Mouse (Mus musculus) heart, postnatal 10 days (tissue): ENCODE measurements around the gene H2-D1. TPM values are rescaled to one million over a fixed set of nuclear protein-coding genes. Genes with fewer than 3 reads are reported as not detected.
"Not testable (repeated sequence)": the region's sequence is repeated elsewhere in the genome, so short reads cannot be mapped to it uniquely, and the experiment has no call there.

Source experiments
- DNase-seq, 2 experiments: peaks; one replicate each; pipeline ENCODE4 v3.0.0; 2021
- intact Hi-C: fragments of 180-260 bp; cut with DNase I; formaldehyde crosslinking; loops from one replicate; pipeline ENCODE4 v1.15.1; 2025
- total RNA-seq, 2 experiments: library from RNA; stranded (reverse); gene quantifications; 2 replicates each; pipeline ENCODE4 v1.2.3; 2021

H2-D1 gene
- 10 to 100 TPM; 67.7 to 69.9 TPM for total RNA-seq

DNA sequence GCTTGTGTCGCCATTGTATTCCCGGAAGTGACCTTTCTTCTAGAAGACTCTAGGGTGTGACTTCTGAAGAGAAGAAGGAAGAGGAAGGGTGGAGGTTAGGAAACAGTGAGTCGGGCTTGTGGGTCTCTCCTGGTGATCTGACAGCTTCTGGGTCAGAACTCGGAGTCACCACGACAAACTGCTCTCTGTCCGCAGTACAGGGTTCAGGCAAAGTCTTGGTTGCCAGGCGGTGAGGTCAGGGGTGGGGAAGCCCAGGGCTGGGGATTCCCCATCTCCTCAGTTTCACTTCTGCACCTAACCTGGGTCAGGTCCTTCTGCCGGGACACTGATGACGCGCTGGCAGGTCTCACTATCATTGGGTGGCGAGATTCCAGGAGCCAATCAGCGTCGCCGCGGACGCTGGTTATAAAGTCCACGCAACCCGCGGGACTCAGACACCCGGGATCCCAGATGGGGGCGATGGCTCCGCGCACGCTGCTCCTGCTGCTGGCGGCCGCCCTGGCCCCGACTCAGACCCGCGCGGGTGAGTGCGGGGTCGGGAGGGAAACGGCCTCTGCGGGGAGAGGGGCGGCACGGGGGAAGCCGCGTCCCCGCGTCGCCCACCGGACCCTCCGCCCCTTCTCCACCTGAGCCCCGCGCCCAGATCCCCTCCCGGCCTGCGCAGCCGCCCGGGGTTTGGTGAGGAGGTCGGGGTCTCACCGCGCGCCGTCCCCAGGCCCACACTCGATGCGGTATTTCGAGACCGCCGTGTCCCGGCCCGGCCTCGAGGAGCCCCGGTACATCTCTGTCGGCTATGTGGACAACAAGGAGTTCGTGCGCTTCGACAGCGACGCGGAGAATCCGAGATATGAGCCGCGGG lies at the start of gene H2-D1:
Gene H2-D1 (plus strand): TSS at position 67 of the 859 bp plus-strand sequence.
- intact Hi-C loops, result no loop called here
- peak; percentile 98 to 100 for DNase-seq

DNA sequence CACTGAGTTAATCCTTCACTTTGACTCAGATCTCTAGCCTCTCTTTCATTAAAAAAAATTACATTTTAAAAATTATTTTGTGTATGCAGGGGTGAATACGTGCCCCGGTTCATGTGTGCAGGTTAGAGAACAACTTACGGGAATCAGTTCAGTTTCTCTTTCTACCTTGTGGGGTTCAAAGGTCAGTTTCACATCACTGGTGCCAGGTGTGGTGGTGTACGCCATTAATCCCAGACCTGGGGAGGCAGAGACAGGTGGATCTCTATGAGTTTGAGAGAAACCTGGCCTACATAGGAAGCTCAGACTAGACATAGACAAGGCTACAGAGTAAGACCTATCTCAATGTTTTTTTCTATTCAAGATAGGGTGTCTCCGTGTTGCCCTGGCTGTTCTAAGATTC lies 49.5 kb upstream of the H2-D1 start:
- intact Hi-C loops, result no loop called here

DNA sequence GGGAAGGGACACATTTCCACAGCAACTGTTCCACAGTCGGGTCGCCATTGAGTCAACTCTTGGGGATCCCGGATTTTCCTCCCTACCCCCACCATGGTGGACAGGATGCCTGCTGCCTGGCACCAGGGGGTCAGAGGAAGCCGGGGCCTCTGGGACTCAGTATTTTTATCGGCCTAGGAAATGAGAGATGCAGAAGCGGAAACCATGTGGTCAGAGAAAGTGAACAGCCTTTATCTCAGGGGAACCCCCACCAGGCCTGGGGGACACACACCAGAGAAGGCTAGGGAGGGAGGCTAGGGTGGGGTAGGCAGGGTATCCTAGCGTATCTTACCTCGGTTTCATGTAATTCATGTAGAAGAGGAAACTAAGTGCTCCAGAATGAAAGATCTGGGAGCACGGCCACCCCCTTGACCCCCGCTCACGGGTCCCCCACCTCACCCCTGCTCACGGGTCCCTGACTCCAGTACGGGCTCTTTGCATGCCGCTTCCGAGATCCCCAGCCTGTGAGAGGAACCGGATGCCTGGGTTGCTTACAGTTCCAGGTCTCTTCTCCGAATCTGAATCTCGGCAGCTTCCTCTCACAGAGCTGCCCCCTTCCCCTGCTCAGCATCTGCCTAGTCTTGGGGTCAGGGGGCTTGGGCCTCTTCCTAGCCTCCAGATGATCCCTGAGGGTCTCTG lies 43.9 kb upstream of the H2-D1 start:
- intact Hi-C loops, result loop anchor here (2.0 kb wide), 1 partner anchor 18 kb away; no protein-coding TSS in a partner anchor

More for the DNA sequence above, 49.5 kb upstream of the H2-D1 start:
- DNase-seq, result no peak

DNA sequence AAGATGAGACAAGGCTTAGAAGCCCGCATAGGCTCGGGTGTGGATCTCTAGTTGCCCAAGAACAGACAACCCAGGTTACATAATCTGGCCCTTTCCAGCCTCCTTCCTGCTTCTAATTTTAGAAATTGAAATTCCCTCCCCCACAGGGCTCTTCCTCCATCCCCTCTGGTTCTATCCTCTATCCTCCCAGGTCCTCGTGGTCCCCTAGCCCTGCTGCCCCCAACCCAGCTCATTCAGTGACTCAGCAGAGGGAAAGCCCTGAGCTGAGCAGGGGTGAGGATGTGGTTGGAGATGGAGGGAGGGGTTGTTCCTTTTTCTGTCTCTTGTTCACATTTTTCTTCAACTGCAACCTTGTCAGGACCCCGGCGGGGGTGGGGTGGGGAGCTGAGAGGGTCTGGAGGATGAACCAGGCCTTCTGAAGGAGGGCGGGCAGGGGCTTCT lies 42.9 kb upstream of the H2-D1 start:
- no peak for DNase-seq
- intact Hi-C loops, result loop anchor here (2.0 kb wide), 1 partner anchor 19 kb away; no protein-coding TSS in a partner anchor

More for the DNA sequence above, 43.9 kb upstream of the H2-D1 start:
- peak in 1 of 2 experiments; percentile 71 for DNase-seq

DNA sequence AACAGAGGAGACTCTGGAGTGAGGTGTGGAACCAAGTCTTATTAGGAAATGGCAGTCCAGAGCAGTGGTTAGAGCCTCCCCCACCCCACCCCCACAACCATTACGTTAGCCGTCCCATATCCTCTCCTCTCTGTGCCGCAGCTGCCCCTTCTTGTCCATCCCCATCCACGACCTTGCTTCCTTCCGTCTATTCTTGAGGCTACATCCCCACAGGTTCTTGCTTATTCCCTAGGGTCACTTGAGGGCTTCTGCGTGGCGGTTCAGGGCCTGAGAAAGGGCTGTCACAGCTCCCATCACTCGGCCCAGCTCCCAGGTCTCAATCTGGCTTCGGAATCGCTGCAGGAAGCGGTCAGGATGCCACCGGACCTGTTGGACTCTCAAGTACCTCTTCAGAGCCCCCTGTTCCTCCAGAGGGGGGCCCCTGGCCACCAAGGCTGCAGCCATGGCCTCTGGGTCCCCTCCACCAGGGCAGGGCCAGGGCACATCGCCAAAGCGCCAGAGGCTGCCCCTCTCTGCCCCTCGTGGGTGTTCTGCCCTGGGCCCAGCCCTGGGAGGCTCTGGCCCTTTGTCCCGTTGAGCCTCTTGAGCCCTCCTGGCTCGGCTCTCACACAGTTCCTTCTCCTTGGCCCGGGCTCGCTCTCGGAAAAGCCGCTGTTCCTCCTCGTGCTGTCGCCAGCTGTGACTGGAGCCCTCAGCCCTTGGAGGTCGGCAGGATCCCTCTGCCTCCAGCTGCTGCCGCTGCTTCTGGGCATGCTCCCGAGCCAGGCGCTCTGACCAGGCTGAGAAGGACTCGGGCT lies 42.2 kb upstream of the H2-D1 start, which contains the start of gene Gm16181:
Gene Gm16181 (plus strand): TSS at position 679 of the 797 bp plus-strand sequence.
- intact Hi-C loops, result no loop called here
- DNase-seq, result peak; percentile 75 to 77

DNA sequence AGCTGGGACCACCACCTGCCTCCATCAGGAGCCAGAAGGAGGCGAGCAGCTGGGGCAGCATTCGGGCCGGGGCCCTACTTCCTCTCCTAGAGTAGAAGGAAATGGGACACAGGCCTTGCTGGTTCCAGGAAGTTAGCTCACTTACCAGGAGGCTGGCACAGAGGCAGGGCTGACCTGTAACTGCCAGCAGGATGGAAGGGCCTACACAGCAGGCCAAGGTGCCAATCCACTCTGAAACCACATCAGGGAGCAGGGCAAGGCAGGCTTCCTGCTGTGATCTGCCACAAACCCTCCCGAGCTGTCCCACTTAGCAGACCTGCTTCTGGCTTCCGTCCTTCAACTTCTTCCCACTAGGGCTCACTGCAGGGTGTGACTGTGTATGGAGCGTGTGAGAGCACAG lies 40.2 kb upstream of the H2-D1 start:
- DNase-seq, result peak in 1 of 2 experiments; percentile 32
- intact Hi-C loops, result no loop called here

DNA sequence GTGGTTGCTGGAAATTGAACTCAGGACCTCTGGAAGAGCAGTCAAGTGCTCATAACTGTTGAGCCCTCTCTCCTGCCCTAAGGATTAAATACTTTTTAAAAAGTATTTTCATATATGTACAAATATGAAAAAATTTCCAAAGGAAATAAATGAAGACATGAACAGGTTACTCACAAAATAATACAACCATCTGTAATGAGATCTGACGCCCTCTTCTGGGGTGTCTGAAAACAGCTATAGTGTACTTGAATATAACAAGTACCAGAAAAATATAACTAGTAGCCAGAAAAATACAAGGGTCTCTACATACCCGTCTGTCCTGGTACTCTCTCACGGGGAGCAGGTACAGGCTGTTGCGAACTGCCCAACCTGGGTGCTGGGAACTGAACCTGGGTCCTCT lies 37.9 kb upstream of the H2-D1 start:
- intact Hi-C loops, result no loop called here
- DNase-seq, result no peak

DNA sequence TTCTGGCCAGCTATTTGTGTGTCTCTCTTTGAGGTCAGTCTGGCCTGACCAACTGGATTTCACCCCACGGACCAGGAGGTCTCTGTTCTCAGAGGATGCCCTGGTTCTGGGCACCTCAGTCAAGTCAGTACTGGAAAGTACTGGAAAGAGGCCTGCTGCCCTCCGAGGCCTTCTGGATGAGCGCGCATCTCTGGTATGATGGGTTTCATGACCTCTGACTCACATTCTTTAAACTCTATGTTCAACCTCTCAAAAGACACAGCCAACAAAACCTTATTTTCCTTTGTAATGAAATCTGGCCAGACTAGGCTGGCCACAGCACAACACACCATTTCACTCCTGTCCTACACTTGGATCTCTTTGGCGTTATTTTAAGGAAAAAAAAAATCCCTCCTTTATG lies 37.1 kb upstream of the H2-D1 start:
- DNase-seq, result no peak
- intact Hi-C loops, result no loop called here

DNA sequence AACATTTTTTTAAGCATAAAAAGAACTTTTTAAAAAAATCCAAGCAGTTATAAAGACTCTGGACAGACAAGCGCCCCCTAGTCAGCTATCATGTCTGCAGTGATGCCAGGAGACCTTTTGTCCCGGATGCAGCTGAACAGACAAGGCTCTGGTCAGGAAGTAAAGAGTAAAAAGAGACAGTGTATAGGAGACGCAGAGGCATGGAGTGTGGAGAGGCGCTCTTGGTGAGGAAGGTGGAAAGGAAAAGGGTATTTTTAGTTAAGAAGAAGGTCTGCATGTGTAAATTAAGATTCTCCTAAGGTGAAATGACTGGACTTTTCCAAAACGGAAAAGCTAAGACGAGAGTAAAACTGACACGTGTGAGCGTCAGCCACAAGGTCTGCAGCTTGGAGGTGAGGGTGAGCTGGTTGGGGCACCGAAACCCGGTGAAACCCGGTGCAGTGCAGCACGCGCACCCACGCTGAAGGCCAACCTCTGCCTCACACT lies 35.9 kb upstream of the H2-D1 start:
- intact Hi-C loops, result loop anchor here (2.0 kb wide), 1 partner anchor 32 kb away; the partner anchor contains the start of gene Ltb
- no peak for DNase-seq

DNA sequence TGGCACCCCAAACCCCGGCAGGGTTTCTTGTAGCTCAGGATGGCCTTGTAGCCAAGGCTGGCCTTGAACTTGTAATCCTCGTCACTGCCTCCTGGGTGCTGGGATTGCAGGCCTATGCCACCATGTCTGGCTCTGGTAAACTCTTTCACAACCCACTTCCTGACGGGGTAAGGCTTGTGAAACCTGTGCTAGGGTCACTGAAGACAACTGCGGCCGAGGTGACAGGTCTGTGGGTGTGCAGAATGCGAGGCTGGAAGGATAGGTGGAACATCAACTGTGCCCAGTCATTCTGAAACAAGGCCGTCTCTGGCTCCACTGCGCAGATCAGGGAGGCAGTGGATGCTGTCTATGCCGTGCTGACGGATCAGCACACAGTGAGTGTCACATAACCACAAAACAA lies 31.5 kb upstream of the H2-D1 start:
- intact Hi-C loops, result loop anchor here (10.0 kb wide), 2 partner anchors 226 to 386 kb away; partner anchors contain the start of gene Vars
- no peak for DNase-seq

DNA sequence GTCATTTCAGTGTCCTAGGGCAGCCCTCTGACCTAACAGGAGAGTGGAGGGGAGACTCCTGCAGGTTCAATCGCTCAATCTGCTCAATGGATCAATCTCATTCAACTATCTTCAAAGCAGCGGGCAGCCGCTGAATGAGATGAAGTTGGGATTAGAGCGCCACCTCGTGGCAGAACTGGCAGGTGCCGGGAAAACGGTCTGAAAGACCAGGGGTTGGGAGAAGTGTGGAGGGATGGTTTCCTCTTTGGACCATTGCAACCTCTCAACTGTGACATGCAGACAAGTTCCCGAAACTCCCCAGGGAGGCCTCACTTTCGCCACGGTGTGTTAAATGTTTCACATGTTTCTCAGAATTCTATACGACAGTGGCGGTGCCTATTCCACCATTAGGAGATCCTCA lies 30.5 kb upstream of the H2-D1 start:
- DNase-seq, result peak; percentile 88 to 93
- intact Hi-C loops, result loop anchor here (1.0 to 10.0 kb wide), 4 partner anchors 54 to 387 kb away; partner anchors contain the start of gene Vars

DNA sequence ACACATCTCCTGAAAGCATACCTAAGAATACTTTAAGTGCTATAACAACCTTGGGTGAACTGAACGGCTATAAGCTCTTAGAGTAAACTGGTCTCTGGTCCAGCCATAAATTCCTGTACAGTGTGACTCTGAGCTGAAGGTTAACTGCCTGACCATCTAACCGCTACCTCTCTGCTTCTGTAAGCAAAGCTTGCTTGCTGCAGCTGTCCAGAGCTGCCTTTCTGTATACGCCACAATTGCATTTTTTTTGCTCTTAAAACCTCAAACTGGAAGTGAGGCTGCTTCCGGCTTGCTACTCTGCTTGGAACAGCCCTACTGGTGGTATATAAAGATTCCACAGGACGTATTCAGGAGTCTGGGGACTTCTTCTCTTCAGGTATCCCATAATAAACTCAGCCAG lies 29.9 kb upstream of the H2-D1 start:
- no peak for DNase-seq
- intact Hi-C loops, result loop anchor here (1.0 to 10.0 kb wide), 4 partner anchors 54 to 388 kb away; partner anchors contain the start of gene Vars

DNA sequence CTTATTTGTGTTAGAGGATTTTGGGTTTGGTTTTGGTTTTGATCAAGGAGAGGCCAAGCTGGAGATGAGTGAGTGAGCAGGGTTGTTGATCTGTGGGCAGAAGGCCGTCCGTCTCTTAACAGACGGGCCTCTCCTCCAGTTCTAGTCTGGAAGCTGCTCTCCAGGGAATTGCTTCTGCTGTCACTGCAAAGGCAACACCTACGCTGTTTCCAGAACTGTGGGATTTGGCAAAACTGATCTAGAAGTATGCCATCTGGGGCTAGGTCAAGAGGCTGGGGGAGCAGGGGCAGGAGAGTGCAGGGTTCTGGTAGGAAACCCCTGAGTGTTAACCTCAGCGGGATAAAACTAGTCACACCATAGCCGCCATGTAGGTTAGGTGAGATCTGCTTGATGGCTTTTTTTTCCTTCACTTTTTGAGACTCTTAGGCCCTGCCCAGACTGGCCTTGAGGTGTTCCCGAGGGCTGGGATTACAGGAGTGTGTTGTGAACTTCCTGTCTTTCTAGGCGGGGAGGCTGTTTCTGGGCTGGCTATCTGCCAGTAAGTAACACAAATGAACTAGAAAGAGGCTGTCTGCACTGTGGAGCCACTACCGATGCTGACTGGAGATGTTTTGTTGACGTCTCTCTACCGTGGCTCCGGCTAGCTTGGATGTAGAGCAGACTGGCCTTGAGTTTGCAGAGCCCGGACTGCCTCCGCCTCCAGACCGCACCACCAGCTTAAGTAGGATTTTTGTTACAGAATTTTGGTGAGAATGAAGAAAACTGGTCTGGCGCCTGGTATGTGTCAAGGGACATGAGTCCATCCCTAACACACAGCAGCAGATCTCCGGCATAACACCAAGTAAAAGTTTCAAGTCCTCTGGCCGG lies 29.2 kb upstream of the H2-D1 start, which contains the start of gene Atp6v1g2:
Gene Atp6v1g2 (plus strand): TSS at position 547 of the 867 bp plus-strand sequence.
- intact Hi-C loops, result loop anchor here (2.0 to 10.0 kb wide), 3 partner anchors 67 to 389 kb away; partner anchors contain the start of gene Vars
- no peak for DNase-seq

DNA sequence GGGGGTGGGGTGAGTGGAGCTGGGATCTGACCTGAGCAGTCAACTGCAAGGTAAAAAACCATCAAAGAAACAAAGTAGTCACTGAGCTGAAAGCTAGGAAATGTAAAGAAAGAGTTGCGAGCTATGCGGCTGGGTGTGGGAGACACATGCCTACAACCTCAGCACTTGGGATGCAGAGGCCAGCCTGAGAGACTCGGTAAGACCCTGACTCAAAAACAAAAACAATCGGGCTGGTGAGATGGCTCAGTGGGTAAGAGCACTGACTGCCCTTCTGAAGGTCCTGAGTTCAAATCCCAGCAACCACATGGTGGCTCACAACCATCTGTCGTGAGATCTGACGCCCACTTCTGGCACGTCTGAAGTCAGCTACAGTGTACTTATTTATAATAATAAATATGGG lies 28.4 kb upstream of the H2-D1 start:
- not testable (repeated sequence) for DNase-seq

DNA sequence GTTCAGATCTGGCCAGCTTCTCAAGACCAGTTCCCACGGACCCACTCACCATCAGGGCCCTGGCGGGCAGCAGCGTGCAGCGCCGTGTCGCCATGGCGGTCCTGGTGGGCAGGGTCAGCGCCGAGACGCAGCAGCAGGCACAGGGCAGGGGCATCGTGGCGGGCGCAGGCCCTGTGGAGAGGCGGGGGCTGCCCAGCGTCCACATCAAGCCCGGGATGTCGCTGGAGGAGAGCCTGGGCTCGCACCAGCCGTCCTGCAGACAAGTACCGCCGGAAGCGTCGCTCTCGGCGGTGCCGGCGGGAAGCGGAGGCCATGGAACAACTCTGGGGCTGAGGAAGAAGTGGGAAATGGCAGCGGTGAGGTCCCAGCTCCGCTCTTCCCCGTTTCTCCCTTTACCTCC lies 27.6 kb upstream of the H2-D1 start:
- intact Hi-C loops, result loop anchor here (5.0 to 10.0 kb wide), 3 partner anchors 113 to 390 kb away; partner anchors contain the start of genes Csnk2b, Gpank1 and Vars
- DNase-seq, result peak in 1 of 2 experiments; percentile 67

More for the DNA sequence above, 28.4 kb upstream of the H2-D1 start:
- intact Hi-C loops, result loop anchor here (10.0 kb wide), 2 partner anchors 229 to 389 kb away; partner anchors contain the start of gene Vars

DNA sequence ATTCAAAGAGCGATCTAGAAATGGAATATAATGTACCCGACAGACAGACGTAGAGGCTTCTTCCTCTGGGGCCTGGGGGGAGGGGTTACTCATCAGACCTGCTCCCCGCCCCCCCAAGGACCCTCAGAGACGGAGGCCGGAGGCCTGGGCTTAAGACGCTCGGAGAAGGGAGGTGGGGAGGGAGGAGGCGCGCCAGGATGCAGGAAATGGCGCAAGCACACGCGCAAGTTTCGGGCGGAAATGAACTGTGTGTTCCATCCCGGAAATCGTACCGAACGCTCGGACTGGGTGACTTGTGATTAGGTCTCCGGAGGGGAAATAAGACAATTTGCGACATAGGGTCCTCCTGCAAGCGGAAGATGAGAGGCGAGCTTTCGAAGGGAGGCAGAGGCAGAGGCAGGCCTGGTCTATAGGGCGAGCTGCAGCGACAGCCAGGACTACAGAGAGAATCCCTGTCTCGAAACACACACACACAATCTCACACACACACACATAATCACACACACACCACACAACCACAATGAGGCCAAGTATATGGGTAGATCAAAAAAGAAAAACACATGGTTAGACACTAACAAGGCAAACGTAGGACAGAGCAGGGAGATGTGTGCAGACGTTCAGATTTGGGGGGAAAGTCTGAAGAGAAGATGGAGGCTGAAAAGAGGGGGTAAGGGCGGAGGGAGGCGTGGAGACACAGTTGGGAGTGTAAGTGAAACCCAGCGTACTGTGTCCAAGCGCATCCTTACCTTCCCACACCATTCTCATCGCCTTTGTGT lies 26.7 kb upstream of the H2-D1 start, which contains the start of gene Nfkbil1:
Gene Nfkbil1 (minus strand): TSS at position 179 of the 776 bp plus-strand sequence.
- intact Hi-C loops, result loop anchor here (1.0 to 10.0 kb wide), 4 partner anchors 58 to 391 kb away; partner anchors contain the start of genes Csnk2b, Gpank1 and Vars
- peak; percentile 93 to 94 for DNase-seq

DNA sequence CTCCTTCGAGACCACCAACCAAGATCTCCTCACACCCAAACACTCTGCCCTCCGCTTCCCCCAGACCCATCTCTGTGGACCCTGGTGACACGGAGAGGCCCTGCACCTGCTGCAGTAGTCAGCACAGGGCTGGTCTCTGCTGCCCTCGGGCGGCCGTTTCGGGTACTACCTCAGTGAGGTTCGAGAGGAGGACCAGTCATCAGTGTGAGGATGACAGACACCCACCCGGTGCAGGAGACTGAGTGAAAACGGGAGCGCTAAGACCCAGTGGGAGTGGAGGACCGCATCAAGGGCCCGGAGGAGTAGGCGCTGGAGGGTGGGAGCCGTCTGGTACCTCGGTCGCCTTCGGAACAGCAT lies 26.2 kb upstream of the H2-D1 start:
- intact Hi-C loops, result loop anchor here (1.0 to 10.0 kb wide), 4 partner anchors 58 to 392 kb away; partner anchors contain the start of genes Csnk2b, Gpank1 and Vars

DNA sequence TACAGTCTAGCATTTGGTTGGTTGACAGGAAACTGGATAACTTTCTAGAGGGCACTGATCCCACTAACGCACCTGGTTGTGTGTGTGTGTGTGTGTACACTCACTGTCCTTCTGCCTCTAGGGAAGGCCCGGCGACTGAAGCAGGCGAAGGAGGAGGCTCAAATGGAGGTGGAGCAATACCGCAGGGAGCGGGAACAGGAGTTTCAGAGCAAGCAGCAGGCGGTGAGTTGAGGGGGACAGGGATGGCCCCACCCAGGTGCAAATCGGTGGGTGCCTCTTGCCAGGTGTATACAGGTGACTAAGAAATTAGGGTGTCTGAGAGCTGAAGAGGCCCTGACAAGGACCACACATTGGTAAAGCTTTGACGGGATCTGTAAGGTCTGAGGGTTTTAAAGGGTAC lies 25.5 kb upstream of the H2-D1 start:
- DNase-seq, result peak in 1 of 2 experiments; percentile 5
- intact Hi-C loops, result loop anchor here (1.0 to 10.0 kb wide), 4 partner anchors 59 to 392 kb away; partner anchors contain the start of genes Csnk2b, Gpank1 and Vars

More for the DNA sequence above, 26.2 kb upstream of the H2-D1 start:
- DNase-seq, result peak; percentile 98 to 99
